Mouse (Mus musculus): Measurements from ENCODE around the gene Set. TPM values are rescaled to one million over a fixed set of nuclear protein-coding genes. Genes with fewer than 3 reads are reported as not detected.

Gene Set
- 350 and 369 TPM in 2 replicates for polyA plus RNA-seq (2015; fragmentation: Nextera tagmentation; extraction: Ambion mirVana)

- Histone ChIP-seq H3K9me3 (ENCODE audit: control insufficient read depth, low read length) (no peaks in the 10 kb centered on the region), H3K4me2 (ENCODE audit: low read depth, low read length) (no peak within 1 kb of the TSS), H3K36me3 (ENCODE audit: control insufficient read depth, insufficient read depth, low read length) (no peaks in the 10 kb centered on the region), H3K4me3 (ENCODE audit: low read length) (no peak within 1 kb of the TSS), H3K4me1 (replicated peaks; ENCODE audit: control insufficient read depth, insufficient read depth, low read length) (peaks cover 4% of the 10 kb centered on the region; the same call in 1 of the 2 replicates), H3K27ac (ENCODE audit: low read length) (no peak within 1 kb of the TSS), H3K9ac (ENCODE audit: low read length) (no peak within 1 kb of the TSS), H3K27me3 (ENCODE audit: control insufficient read depth, insufficient read depth, low read depth, low read length) (no peaks in the 10 kb centered on the region; the same call in 1 of the 2 replicates)
- WGBS = 33% methylated on average over 12 of the region's 12 CpGs
- no peak for ATAC-seq (ENCODE audit: low read depth)
These were observed at the start of gene Set for GRCm38 (mm10) chr2:30057223-30057904. TSS of gene Set (plus strand) at chr2:30057378.

GRCm38 (mm10) chr2:30009101-30009500, 48.1 kb upstream of the Set start:
- no peaks in the 10 kb centered on the region for H3K27me3 ChIP-seq (ENCODE audit: control insufficient read depth, insufficient read depth, low read depth, low read length)
- no peaks in the 10 kb centered on the region for H3K4me1 ChIP-seq (replicated peaks; ENCODE audit: control insufficient read depth, insufficient read depth, low read length)
- H3K4me3 ChIP-seq (ENCODE audit: low read length) = no peak overlapping the region
- no peak overlapping the region for H3K9ac ChIP-seq (ENCODE audit: low read length)
- WGBS = 21% methylated on average over 1 of the region's 1 CpGs
- no peak overlapping the region for H3K27ac ChIP-seq (ENCODE audit: low read length)
- no peaks in the 10 kb centered on the region for H3K9me3 ChIP-seq (ENCODE audit: control insufficient read depth, low read length)
- no peak for ATAC-seq (ENCODE audit: low read depth)
- peaks cover 79% of the 10 kb centered on the region for H3K36me3 ChIP-seq (ENCODE audit: control insufficient read depth, insufficient read depth, low read length)
- no peak overlapping the region for H3K4me2 ChIP-seq (ENCODE audit: low read depth, low read length)

DNA sequence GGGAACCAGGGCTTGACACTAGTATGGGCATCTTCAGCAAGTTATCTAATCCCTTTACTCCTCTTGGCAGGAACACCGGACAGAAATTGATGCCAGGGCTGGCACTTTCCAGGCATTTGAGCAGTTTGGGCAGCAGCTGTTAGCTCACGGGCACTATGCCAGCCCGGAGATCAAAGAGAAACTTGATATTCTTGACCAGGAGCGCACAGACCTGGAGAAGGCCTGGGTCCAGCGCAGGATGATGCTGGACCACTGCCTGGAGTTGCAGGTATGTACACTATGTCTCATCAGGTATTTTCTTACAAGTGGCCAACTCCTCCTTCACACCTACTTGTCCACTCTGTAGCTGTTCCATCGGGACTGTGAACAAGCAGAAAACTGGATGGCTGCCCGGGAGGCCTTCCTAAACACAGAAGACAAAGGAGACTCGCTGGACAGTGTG, 46.3 kb upstream of the Set start:
- no peaks in the 10 kb centered on the region for H3K4me1 ChIP-seq (replicated peaks; ENCODE audit: control insufficient read depth, insufficient read depth, low read length)
- H3K9me3 ChIP-seq (ENCODE audit: control insufficient read depth, low read length) = no peaks in the 10 kb centered on the region
- no peaks in the 10 kb centered on the region for H3K27me3 ChIP-seq (ENCODE audit: control insufficient read depth, insufficient read depth, low read depth, low read length)
- no peak for ATAC-seq (ENCODE audit: low read depth)
- no peak overlapping the region for H3K4me3 ChIP-seq (ENCODE audit: low read length)
- no peak overlapping the region for H3K27ac ChIP-seq (ENCODE audit: low read length)
- no peak overlapping the region for H3K9ac ChIP-seq (ENCODE audit: low read length)
- H3K36me3 ChIP-seq (ENCODE audit: control insufficient read depth, insufficient read depth, low read length) = peaks cover 75% of the 10 kb centered on the region
- 77% methylated on average over 8 of the region's 8 CpGs for WGBS
- H3K4me2 ChIP-seq (ENCODE audit: low read depth, low read length) = no peak overlapping the region

GRCm38 (mm10) chr2:30014326-30014966, 42.7 kb upstream of the Set start:
- WGBS = 59% methylated on average over 11 of the region's 11 CpGs
- H3K27ac ChIP-seq (ENCODE audit: low read length) = no peak overlapping the region
- peaks cover 77% of the 10 kb centered on the region for H3K36me3 ChIP-seq (ENCODE audit: control insufficient read depth, insufficient read depth, low read length)
- no peaks in the 10 kb centered on the region for H3K4me1 ChIP-seq (replicated peaks; ENCODE audit: control insufficient read depth, insufficient read depth, low read length)
- H3K9me3 ChIP-seq (ENCODE audit: control insufficient read depth, low read length) = no peaks in the 10 kb centered on the region
- no peak overlapping the region for H3K9ac ChIP-seq (ENCODE audit: low read length)
- H3K4me3 ChIP-seq (ENCODE audit: low read length) = no peak overlapping the region
- peak; percentile 47 for ATAC-seq (ENCODE audit: low read depth)
- no peaks in the 10 kb centered on the region for H3K27me3 ChIP-seq (ENCODE audit: control insufficient read depth, insufficient read depth, low read depth, low read length)
- no peak overlapping the region for H3K4me2 ChIP-seq (ENCODE audit: low read depth, low read length)

- 74% methylated on average over 4 of the region's 4 CpGs for WGBS
- H3K27ac ChIP-seq (ENCODE audit: low read length) = no peak overlapping the region
- no peak for ATAC-seq (ENCODE audit: low read depth)
These were observed 31.7 kb upstream of the Set start for GRCm38 (mm10) chr2:30025454-30025853.

DNA sequence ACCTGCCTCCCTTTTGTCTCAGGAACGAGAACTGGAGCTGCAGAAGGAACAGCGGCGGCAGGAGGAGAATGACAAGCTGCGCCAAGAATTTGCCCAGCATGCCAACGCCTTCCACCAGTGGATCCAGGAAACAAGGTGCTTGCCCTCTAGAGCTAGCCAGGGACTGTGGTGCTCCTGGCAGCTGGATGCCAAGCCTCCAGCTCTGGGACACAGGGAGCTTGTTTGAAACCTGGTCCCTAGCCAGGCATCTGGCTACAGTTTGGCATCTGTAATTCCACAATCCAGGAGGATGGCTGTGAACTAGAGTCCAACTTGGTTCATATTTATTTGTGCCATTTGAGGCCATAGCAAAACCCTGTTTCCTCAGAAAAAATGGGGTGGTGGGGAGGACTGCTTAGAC, 30.2 kb upstream of the Set start:
- Histone ChIP-seq H3K9me3 (ENCODE audit: control insufficient read depth, low read length) (no peaks in the 10 kb centered on the region), H3K4me2 (ENCODE audit: low read depth, low read length) (no peak overlapping the region), H3K9ac (ENCODE audit: low read length) (no peak overlapping the region), H3K4me1 (replicated peaks; ENCODE audit: control insufficient read depth, insufficient read depth, low read length) (no peaks in the 10 kb centered on the region), H3K27ac (ENCODE audit: low read length) (no peak overlapping the region), H3K4me3 (ENCODE audit: low read length) (no peak overlapping the region), H3K36me3 (ENCODE audit: control insufficient read depth, insufficient read depth, low read length) (peaks cover 81% of the 10 kb centered on the region), H3K27me3 (ENCODE audit: control insufficient read depth, insufficient read depth, low read depth, low read length) (no peaks in the 10 kb centered on the region)
- ATAC-seq (ENCODE audit: low read depth) = no peak
- 96% methylated on average over 5 of the region's 5 CpGs for WGBS

More at GRCm38 (mm10) chr2:30025454-30025853, 31.7 kb upstream of the Set start:
- Histone ChIP-seq H3K4me1 (replicated peaks; ENCODE audit: control insufficient read depth, insufficient read depth, low read length) (no peaks in the 10 kb centered on the region), H3K36me3 (ENCODE audit: control insufficient read depth, insufficient read depth, low read length) (peaks cover 82% of the 10 kb centered on the region), H3K9ac (ENCODE audit: low read length) (no peak overlapping the region), H3K9me3 (ENCODE audit: control insufficient read depth, low read length) (no peaks in the 10 kb centered on the region), H3K27me3 (ENCODE audit: control insufficient read depth, insufficient read depth, low read depth, low read length) (no peaks in the 10 kb centered on the region), H3K4me2 (ENCODE audit: low read depth, low read length) (no peak overlapping the region), H3K4me3 (ENCODE audit: low read length) (no peak overlapping the region)

- Histone ChIP-seq H3K36me3 (ENCODE audit: control insufficient read depth, insufficient read depth, low read length) (peaks cover 37% of the 10 kb centered on the region), H3K27ac (ENCODE audit: low read length) (no peak overlapping the region), H3K4me2 (ENCODE audit: low read depth, low read length) (no peak overlapping the region), H3K4me1 (replicated peaks; ENCODE audit: control insufficient read depth, insufficient read depth, low read length) (no peaks in the 10 kb centered on the region), H3K9ac (ENCODE audit: low read length) (no peak overlapping the region), H3K27me3 (ENCODE audit: control insufficient read depth, insufficient read depth, low read depth, low read length) (no peaks in the 10 kb centered on the region), H3K9me3 (ENCODE audit: control insufficient read depth, low read length) (no peaks in the 10 kb centered on the region), H3K4me3 (ENCODE audit: low read length) (no peak overlapping the region)
- ATAC-seq (ENCODE audit: low read depth) = no peak
- 52% methylated on average over 11 of the region's 11 CpGs for WGBS
These were observed 24.8 kb upstream of the Set start for GRCm38 (mm10) chr2:30032244-30032846.

- no peak overlapping the region for H3K4me3 ChIP-seq (ENCODE audit: low read length)
- no peaks in the 10 kb centered on the region for H3K4me1 ChIP-seq (replicated peaks; ENCODE audit: control insufficient read depth, insufficient read depth, low read length)
- H3K27me3 ChIP-seq (ENCODE audit: control insufficient read depth, insufficient read depth, low read depth, low read length) = no peaks in the 10 kb centered on the region
- peaks cover 32% of the 10 kb centered on the region for H3K36me3 ChIP-seq (ENCODE audit: control insufficient read depth, insufficient read depth, low read length)
- 74% methylated on average over 6 of the region's 6 CpGs for WGBS
- no peak overlapping the region for H3K9ac ChIP-seq (ENCODE audit: low read length)
- no peak overlapping the region for H3K27ac ChIP-seq (ENCODE audit: low read length)
- no peak for ATAC-seq (ENCODE audit: low read depth)
- no peak overlapping the region for H3K4me2 ChIP-seq (ENCODE audit: low read depth, low read length)
- H3K9me3 ChIP-seq (ENCODE audit: control insufficient read depth, low read length) = no peaks in the 10 kb centered on the region
These were observed 24.2 kb upstream of the Set start for GRCm38 (mm10) chr2:30032957-30033356.

- Histone ChIP-seq H3K9ac (ENCODE audit: low read length) (no peak overlapping the region), H3K36me3 (ENCODE audit: control insufficient read depth, insufficient read depth, low read length) (no peaks in the 10 kb centered on the region), H3K27ac (ENCODE audit: low read length) (no peak overlapping the region), H3K4me2 (ENCODE audit: low read depth, low read length) (no peak overlapping the region), H3K4me1 (replicated peaks; ENCODE audit: control insufficient read depth, insufficient read depth, low read length) (no peaks in the 10 kb centered on the region), H3K27me3 (ENCODE audit: control insufficient read depth, insufficient read depth, low read depth, low read length) (no peaks in the 10 kb centered on the region), H3K9me3 (ENCODE audit: control insufficient read depth, low read length) (no peaks in the 10 kb centered on the region), H3K4me3 (ENCODE audit: low read length) (no peak overlapping the region)
- no peak for ATAC-seq (ENCODE audit: low read depth)
- WGBS = 77% methylated on average over 2 of the region's 2 CpGs
These were observed 19.4 kb upstream of the Set start for GRCm38 (mm10) chr2:30037762-30038161.

Measured in lung, embryonic 16.5 days (tissue).